Mouse (Mus musculus) liver, adult (tissue): ENCODE measurements around the gene Eif4h.

Source experiments
- GATA4 ChIP-seq: IDR thresholded peaks from 2 replicates; pipeline ENCODE4 v1.6.1; 2014; ENCODE audit warnings: mild to moderate bottlenecking, low read length; ENCODE audit not compliant: insufficient replicate concordance

The Eif4h gene

GRCm38 (mm10) chr5:134593093-134593492, 46.2 kb downstream of the Eif4h start:
- no peak for TF ChIP-seq GATA4

GRCm38 (mm10) chr5:134592026-134592581, 47.2 kb downstream of the Eif4h start:
- peak; percentile 10; the same call in 1 of the 2 replicates for TF ChIP-seq GATA4

GRCm38 (mm10) chr5:134589900-134590299, 49.4 kb downstream of the Eif4h start:
- TF ChIP-seq GATA4 = no peak

- TF ChIP-seq GATA4 = no peak
Measured at GRCm38 (mm10) chr5:134584798-134585197, 54.5 kb downstream of the Eif4h start.

GRCm38 (mm10) chr5:134583884-134584213, 55.4 kb downstream of the Eif4h start:
- TF ChIP-seq GATA4 = no peak

GRCm38 (mm10) chr5:134583006-134583883, 56.0 kb downstream of the Eif4h start:
- TF ChIP-seq GATA4 = no peak

GRCm38 (mm10) chr5:134582221-134582907, 56.9 kb downstream of the Eif4h start:
- no peak for TF ChIP-seq GATA4

GRCm38 (mm10) chr5:134581146-134581545, 58.1 kb downstream of the Eif4h start, which contains the start of gene Rfc2:
Gene Rfc2 (plus strand): TSS chr5:134581366.
- TF ChIP-seq GATA4 = no peak

GRCm38 (mm10) chr5:134579135-134579534, 60.2 kb downstream of the Eif4h start:
- TF ChIP-seq GATA4 = no peak

GRCm38 (mm10) chr5:134577534-134577933, 61.8 kb downstream of the Eif4h start:
- no peak for TF ChIP-seq GATA4

GRCm38 (mm10) chr5:134576517-134577220, 62.6 kb downstream of the Eif4h start:
- TF ChIP-seq GATA4 = no peak

GRCm38 (mm10) chr5:134575833-134576232, 63.5 kb downstream of the Eif4h start:
- TF ChIP-seq GATA4 = no peak

- 0 out of 2 replicates have a peak, but pooled peaks have one; percentile 6 for TF ChIP-seq GATA4
Measured at GRCm38 (mm10) chr5:134572508-134573214, 66.6 kb downstream of the Eif4h start.

- no peak; the same call in 1 of the 2 replicates for TF ChIP-seq GATA4
Measured at GRCm38 (mm10) chr5:134571730-134572507, 67.4 kb downstream of the Eif4h start.
